Mouse (Mus musculus) left cerebral cortex, postnatal 25 days (tissue): Measurements from ENCODE around the gene Clnk. TPM values are rescaled to one million over a fixed set of nuclear protein-coding genes. Genes with fewer than 3 reads are reported as not detected.

Experiments used
- total RNA-seq, 2 experiments: library from RNA; stranded (reverse); gene quantifications; 2 replicates each; pipeline ENCODE4 v1.2.3; 2021

The Clnk gene
- total RNA-seq, 2 experiments from 2014 or later: 0.21 TPM; not detected in 1

Other genes starting within 250 kb of the Clnk start
- 10 to 100 TPM; 14.7 to 14.8 TPM for gene Zfp518b, start 192.0 kb downstream of the Clnk start, total RNA-seq